Mouse (Mus musculus): Measurements from ENCODE around the gene Usp53. TPM values are rescaled to one million over a fixed set of nuclear protein-coding genes. Genes with fewer than 3 reads are reported as not detected.
A peak's percentile ranks its signal among the peaks of the same experiment; 100 is the strongest.
"Not testable (repeated sequence)": the region's sequence is repeated elsewhere in the genome, so short reads cannot be mapped to it uniquely, and the experiment has no call there.

The Usp53 gene
- polyA plus RNA-seq, 1 experiment from 2014 or later, result 10.7 TPM

GRCm38 (mm10) chr3:122974833-122975232 is 9.5 kb downstream of the Usp53 start:
- no peaks in the 10 kb centered on the region for H3K36me3 ChIP-seq (ENCODE audit: control insufficient read depth, insufficient read depth, low read length)
- H3K27ac ChIP-seq (replicated peaks; ENCODE audit: low read depth, low read length), result no peak overlapping the region
- WGBS, result 63% methylated on average over 3 of the region's 3 CpGs
- H3K9me3 ChIP-seq (ENCODE audit: control insufficient read depth, low read length), result no peaks in the 10 kb centered on the region
- no peak overlapping the region for H3K9ac ChIP-seq (replicated peaks; ENCODE audit: low read length)
- no peaks in the 10 kb centered on the region for H3K4me1 ChIP-seq (ENCODE audit: control insufficient read depth, insufficient read depth, low read length)
- no peaks in the 10 kb centered on the region for H3K27me3 ChIP-seq (ENCODE audit: control insufficient read depth, insufficient read depth, low read length)
- H3K4me2 ChIP-seq (ENCODE audit: low read length), result no peak overlapping the region
- no peak for DNase-seq
- ATAC-seq (ENCODE audit: low FRiP score, low TSS enrichment), result no peak
- no peak overlapping the region for H3K4me3 ChIP-seq (replicated peaks; ENCODE audit: low read depth, low read length)

GRCm38 (mm10) chr3:122972126-122972822 is 12.0 kb downstream of the Usp53 start:
- H3K9ac ChIP-seq (replicated peaks; ENCODE audit: low read length), result no peak overlapping the region
- no peak for DNase-seq
- 75% methylated on average over 3 of the region's 3 CpGs for WGBS

GRCm38 (mm10) chr3:122968391-122968790 is 15.9 kb downstream of the Usp53 start:
- Histone ChIP-seq H3K9me3 (ENCODE audit: control insufficient read depth, low read length) (no peaks in the 10 kb centered on the region), H3K27ac (replicated peaks; ENCODE audit: low read depth, low read length) (no peak overlapping the region), H3K4me2 (ENCODE audit: low read length) (no peak overlapping the region), H3K9ac (replicated peaks; ENCODE audit: low read length) (no peak overlapping the region), H3K27me3 (ENCODE audit: control insufficient read depth, insufficient read depth, low read length) (no peaks in the 10 kb centered on the region), H3K4me3 (replicated peaks; ENCODE audit: low read depth, low read length) (no peak overlapping the region), H3K4me1 (ENCODE audit: control insufficient read depth, insufficient read depth, low read length) (no peaks in the 10 kb centered on the region), H3K36me3 (ENCODE audit: control insufficient read depth, insufficient read depth, low read length) (no peaks in the 10 kb centered on the region; the same call in 1 of the 2 replicates)
- DNase-seq, result no peak
- WGBS, result 94% methylated on average over 9 of the region's 9 CpGs
- ATAC-seq (ENCODE audit: low FRiP score, low TSS enrichment), result no peak

More at GRCm38 (mm10) chr3:122972126-122972822, 12.0 kb downstream of the Usp53 start:
- H3K27ac ChIP-seq (replicated peaks; ENCODE audit: low read depth, low read length), result no peak overlapping the region
- H3K4me3 ChIP-seq (replicated peaks; ENCODE audit: low read depth, low read length), result no peak overlapping the region
- H3K4me1 ChIP-seq (ENCODE audit: control insufficient read depth, insufficient read depth, low read length), result no peaks in the 10 kb centered on the region
- no peak overlapping the region for H3K4me2 ChIP-seq (ENCODE audit: low read length)
- no peaks in the 10 kb centered on the region for H3K27me3 ChIP-seq (ENCODE audit: control insufficient read depth, insufficient read depth, low read length)
- no peaks in the 10 kb centered on the region for H3K9me3 ChIP-seq (ENCODE audit: control insufficient read depth, low read length)
- no peak for ATAC-seq (ENCODE audit: low FRiP score, low TSS enrichment)
- H3K36me3 ChIP-seq (ENCODE audit: control insufficient read depth, insufficient read depth, low read length), result no peaks in the 10 kb centered on the region; the same call in 1 of the 2 replicates

GRCm38 (mm10) chr3:122964301-122964700 is 20.0 kb downstream of the Usp53 start:
- no peaks in the 10 kb centered on the region for H3K27me3 ChIP-seq (ENCODE audit: control insufficient read depth, insufficient read depth, low read length)
- WGBS, result 91% methylated on average over 5 of the region's 5 CpGs
- no peak overlapping the region for H3K9ac ChIP-seq (replicated peaks; ENCODE audit: low read length)
- H3K4me3 ChIP-seq (replicated peaks; ENCODE audit: low read depth, low read length), result no peak overlapping the region
- DNase-seq, result no peak
- H3K4me1 ChIP-seq (ENCODE audit: control insufficient read depth, insufficient read depth, low read length), result no peaks in the 10 kb centered on the region
- H3K9me3 ChIP-seq (ENCODE audit: control insufficient read depth, low read length), result no peaks in the 10 kb centered on the region
- no peak for ATAC-seq (ENCODE audit: low FRiP score, low TSS enrichment)
- H3K4me2 ChIP-seq (ENCODE audit: low read length), result no peak overlapping the region
- H3K27ac ChIP-seq (replicated peaks; ENCODE audit: low read depth, low read length), result no peak overlapping the region
- no peaks in the 10 kb centered on the region; the same call in 1 of the 2 replicates for H3K36me3 ChIP-seq (ENCODE audit: control insufficient read depth, insufficient read depth, low read length)

- 92% methylated on average over 2 of the region's 2 CpGs for WGBS
- H3K27me3 ChIP-seq (ENCODE audit: control insufficient read depth, insufficient read depth, low read length), result no peaks in the 10 kb centered on the region
- peaks cover 13% of the 10 kb centered on the region for H3K36me3 ChIP-seq (ENCODE audit: control insufficient read depth, insufficient read depth, low read length)
- no peak overlapping the region for H3K9ac ChIP-seq (replicated peaks; ENCODE audit: low read length)
- no peaks in the 10 kb centered on the region for H3K4me1 ChIP-seq (ENCODE audit: control insufficient read depth, insufficient read depth, low read length)
- DNase-seq (no peak), ATAC-seq (ENCODE audit: low FRiP score, low TSS enrichment) (no peak)
- H3K4me2 ChIP-seq (ENCODE audit: low read length), result no peak overlapping the region
- H3K27ac ChIP-seq (replicated peaks; ENCODE audit: low read depth, low read length), result no peak overlapping the region
- H3K9me3 ChIP-seq (ENCODE audit: control insufficient read depth, low read length), result no peaks in the 10 kb centered on the region
- H3K4me3 ChIP-seq (replicated peaks; ENCODE audit: low read depth, low read length), result no peak overlapping the region
These were observed 34.2 kb downstream of the Usp53 start for GRCm38 (mm10) chr3:122950129-122950528.

GRCm38 (mm10) chr3:122943387-122943890 is 40.9 kb downstream of the Usp53 start:
- no peak overlapping the region for H3K27ac ChIP-seq (replicated peaks; ENCODE audit: low read depth, low read length)
- no peak overlapping the region for H3K4me2 ChIP-seq (ENCODE audit: low read length)
- ATAC-seq (ENCODE audit: low FRiP score, low TSS enrichment) (no peak), DNase-seq (no peak)
- no peaks in the 10 kb centered on the region for H3K4me1 ChIP-seq (ENCODE audit: control insufficient read depth, insufficient read depth, low read length)
- no peaks in the 10 kb centered on the region for H3K27me3 ChIP-seq (ENCODE audit: control insufficient read depth, insufficient read depth, low read length)
- no peaks in the 10 kb centered on the region for H3K9me3 ChIP-seq (ENCODE audit: control insufficient read depth, low read length)
- H3K36me3 ChIP-seq (ENCODE audit: control insufficient read depth, insufficient read depth, low read length), result no peaks in the 10 kb centered on the region
- whole genome bisulfite sequencing, result 81% methylated on average over 6 of the region's 6 CpGs
- H3K4me3 ChIP-seq (replicated peaks; ENCODE audit: low read depth, low read length), result no peak overlapping the region
- no peak overlapping the region for H3K9ac ChIP-seq (replicated peaks; ENCODE audit: low read length)

GRCm38 (mm10) chr3:122939215-122939614 is 45.1 kb downstream of the Usp53 start:
- Histone ChIP-seq H3K4me2 (ENCODE audit: low read length) (no peak overlapping the region), H3K4me3 (replicated peaks; ENCODE audit: low read depth, low read length) (no peak overlapping the region), H3K27ac (replicated peaks; ENCODE audit: low read depth, low read length) (no peak overlapping the region), H3K9ac (replicated peaks; ENCODE audit: low read length) (no peak overlapping the region), H3K4me1 (ENCODE audit: control insufficient read depth, insufficient read depth, low read length) (no peaks in the 10 kb centered on the region), H3K9me3 (ENCODE audit: control insufficient read depth, low read length) (no peaks in the 10 kb centered on the region), H3K27me3 (ENCODE audit: control insufficient read depth, insufficient read depth, low read length) (no peaks in the 10 kb centered on the region), H3K36me3 (ENCODE audit: control insufficient read depth, insufficient read depth, low read length) (0 out of 2 replicates have a peak, but pooled peaks cover 4% of the 10 kb centered on the region)
- ATAC-seq (ENCODE audit: low FRiP score, low TSS enrichment) (no peak), DNase-seq (peak; percentile 83)
- 85% methylated on average over 2 of the region's 2 CpGs for WGBS

GRCm38 (mm10) chr3:122937176-122937575 is 47.1 kb downstream of the Usp53 start:
- not testable (repeated sequence) for H3K9me3 ChIP-seq (ENCODE audit: control insufficient read depth, low read length); H3K9ac ChIP-seq (replicated peaks; ENCODE audit: low read length)
- whole genome bisulfite sequencing, result 81% methylated on average over 13 of the region's 13 CpGs

GRCm38 (mm10) chr3:122932466-122932865 is 51.8 kb downstream of the Usp53 start:
- H3K36me3 ChIP-seq (ENCODE audit: control insufficient read depth, insufficient read depth, low read length), result peaks cover 8% of the 10 kb centered on the region; the same call in 1 of the 2 replicates
- H3K9ac ChIP-seq (replicated peaks; ENCODE audit: low read length), result no peak overlapping the region
- no peaks in the 10 kb centered on the region for H3K27me3 ChIP-seq (ENCODE audit: control insufficient read depth, insufficient read depth, low read length)
- H3K27ac ChIP-seq (replicated peaks; ENCODE audit: low read depth, low read length), result no peak overlapping the region
- DNase-seq, result no peak
- 90% methylated on average over 1 of the region's 1 CpGs for WGBS
- H3K4me2 ChIP-seq (ENCODE audit: low read length), result no peak overlapping the region
- H3K4me1 ChIP-seq (ENCODE audit: control insufficient read depth, insufficient read depth, low read length), result no peaks in the 10 kb centered on the region
- ATAC-seq (ENCODE audit: low FRiP score, low TSS enrichment), result no peak
- no peak overlapping the region for H3K4me3 ChIP-seq (replicated peaks; ENCODE audit: low read depth, low read length)
- no peaks in the 10 kb centered on the region for H3K9me3 ChIP-seq (ENCODE audit: control insufficient read depth, low read length)

More at GRCm38 (mm10) chr3:122937176-122937575, 47.1 kb downstream of the Usp53 start:
- ATAC-seq (ENCODE audit: low FRiP score, low TSS enrichment); H3K36me3 ChIP-seq (ENCODE audit: control insufficient read depth, insufficient read depth, low read length); DNase-seq; H3K4me3 ChIP-seq (replicated peaks; ENCODE audit: low read depth, low read length); H3K27ac ChIP-seq (replicated peaks; ENCODE audit: low read depth, low read length); H3K27me3 ChIP-seq (ENCODE audit: control insufficient read depth, insufficient read depth, low read length); H3K4me1 ChIP-seq (ENCODE audit: control insufficient read depth, insufficient read depth, low read length); H3K4me2 ChIP-seq (ENCODE audit: low read length): not testable (repeated sequence)

Measured in midbrain, embryonic 14.5 days (tissue).